Mouse (Mus musculus): ENCODE results near the gene Vmn2r85. TPM values are rescaled to one million over a fixed set of nuclear protein-coding genes. Genes with fewer than 3 reads are reported as not detected.

The Vmn2r85 gene
- polyA plus RNA-seq, 1 experiment from 2014 or later = not detected

DNA sequence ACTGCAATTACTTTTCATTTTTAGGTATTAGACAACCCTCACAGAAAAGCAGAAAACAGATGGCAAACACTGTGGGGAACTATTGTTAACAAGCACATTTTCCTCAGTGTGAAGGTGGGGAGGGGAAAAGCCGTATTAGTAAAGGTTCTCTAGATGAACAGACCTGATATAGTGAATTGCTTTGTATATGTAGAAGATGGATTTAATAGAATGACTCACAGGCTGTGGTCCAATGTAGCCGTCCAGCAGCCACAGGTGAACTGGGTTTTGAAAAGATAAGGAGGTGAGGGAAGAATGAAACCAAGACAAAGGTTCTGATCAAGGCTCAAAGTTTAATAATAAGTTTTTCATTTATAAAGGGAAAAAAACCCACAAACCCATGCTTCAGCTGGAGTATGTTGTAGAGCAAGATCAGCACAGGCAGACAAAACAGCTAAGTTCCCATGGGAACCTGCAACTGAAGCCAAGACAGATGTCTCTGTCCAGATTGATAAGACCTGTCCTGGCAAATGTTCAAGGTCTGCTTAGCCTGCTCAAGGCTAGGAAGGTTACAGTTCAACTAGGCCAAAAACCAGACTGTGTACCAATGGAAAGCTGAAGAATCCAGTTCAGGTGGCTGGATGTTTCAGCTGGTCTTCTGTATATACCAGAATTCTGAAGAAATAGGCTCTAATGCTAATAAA lies 56.9 kb downstream of the Vmn2r85 start:
- Histone ChIP-seq H3K4me3 (no peak overlapping the region), H3K27ac (replicated peaks) (no peak overlapping the region), H3K9me3 (no peaks in the 10 kb centered on the region), H3K27me3 (replicated peaks) (no peaks in the 10 kb centered on the region), H3K4me1 (no peaks in the 10 kb centered on the region), H3K9ac (no peak overlapping the region), H3K36me3 (no peaks in the 10 kb centered on the region), H3K4me2 (no peak overlapping the region)
- ATAC-seq (ENCODE audit: extremely low read depth, insufficient number of reproducible peaks, low FRiP score, low TSS enrichment) = no peak
- 69% methylated on average over 2 of the region's 2 CpGs for WGBS

DNA sequence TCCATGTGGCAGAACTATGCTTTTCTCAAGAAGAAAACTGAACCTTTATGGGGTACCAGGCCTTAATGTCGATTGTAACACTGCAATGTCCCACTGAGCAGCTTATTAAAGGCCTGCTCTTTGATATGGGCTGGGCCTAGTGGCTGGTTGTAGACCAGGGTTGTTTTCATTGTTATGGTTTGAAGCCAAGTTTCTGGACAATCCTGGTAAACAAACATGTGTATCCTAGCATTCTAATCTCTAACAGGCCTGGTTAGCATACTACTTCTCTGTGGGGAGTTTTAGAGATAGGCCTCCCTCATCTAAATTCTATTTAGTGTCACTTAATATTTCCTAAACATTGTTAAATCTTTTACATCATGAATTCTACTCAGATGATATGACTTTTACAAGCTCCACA lies 57.9 kb downstream of the Vmn2r85 start:
- ATAC-seq (ENCODE audit: extremely low read depth, insufficient number of reproducible peaks, low FRiP score, low TSS enrichment) = no peak
- Histone ChIP-seq H3K9ac (no peak overlapping the region), H3K4me2 (no peak overlapping the region), H3K9me3 (no peaks in the 10 kb centered on the region), H3K4me3 (no peak overlapping the region), H3K27me3 (replicated peaks) (no peaks in the 10 kb centered on the region), H3K27ac (replicated peaks) (no peak overlapping the region), H3K36me3 (no peaks in the 10 kb centered on the region), H3K4me1 (no peaks in the 10 kb centered on the region)
- 50% methylated on average over 1 of the region's 1 CpGs for WGBS

DNA sequence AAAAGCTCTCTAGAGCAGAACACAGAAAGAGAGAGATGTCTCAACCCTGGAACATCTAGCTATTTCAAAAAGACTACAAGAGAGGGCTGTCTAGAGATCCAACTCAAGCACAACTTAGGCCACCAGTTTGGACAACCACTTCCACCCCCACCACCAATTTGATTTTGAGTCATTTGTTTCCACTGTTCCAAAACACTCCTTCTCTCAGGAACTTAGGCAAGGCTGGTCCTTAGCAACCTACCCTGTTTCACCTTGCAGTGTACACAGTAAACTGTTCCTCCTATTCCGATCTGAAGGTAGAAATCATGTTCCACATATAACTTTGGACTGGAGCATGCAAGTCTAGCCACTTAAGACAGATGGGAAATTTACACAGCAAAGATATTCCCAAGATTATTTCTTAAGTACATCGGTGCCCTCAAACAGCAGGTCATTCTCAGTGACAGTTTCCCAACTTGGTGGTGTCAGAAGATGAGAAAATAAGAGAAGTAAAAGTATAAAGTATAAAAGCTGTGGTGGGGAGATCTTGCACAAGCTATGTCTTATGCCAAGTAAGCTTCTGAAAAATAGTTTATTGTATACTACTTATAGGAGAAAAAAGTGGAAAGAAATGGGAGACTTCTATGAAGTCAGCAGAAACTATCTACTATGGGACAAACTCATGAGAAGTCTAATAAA lies 59.4 kb downstream of the Vmn2r85 start:
- no peak overlapping the region for H3K4me2 ChIP-seq
- no peaks in the 10 kb centered on the region for H3K27me3 ChIP-seq (replicated peaks)
- no peak for ATAC-seq (ENCODE audit: extremely low read depth, insufficient number of reproducible peaks, low FRiP score, low TSS enrichment)
- H3K36me3 ChIP-seq = no peaks in the 10 kb centered on the region
- H3K9ac ChIP-seq = no peak overlapping the region
- no peak overlapping the region for H3K27ac ChIP-seq (replicated peaks)
- H3K4me3 ChIP-seq = no peak overlapping the region
- no peaks in the 10 kb centered on the region for H3K4me1 ChIP-seq
- H3K9me3 ChIP-seq = no peaks in the 10 kb centered on the region
- 76% methylated on average over 2 of the region's 2 CpGs for WGBS

DNA sequence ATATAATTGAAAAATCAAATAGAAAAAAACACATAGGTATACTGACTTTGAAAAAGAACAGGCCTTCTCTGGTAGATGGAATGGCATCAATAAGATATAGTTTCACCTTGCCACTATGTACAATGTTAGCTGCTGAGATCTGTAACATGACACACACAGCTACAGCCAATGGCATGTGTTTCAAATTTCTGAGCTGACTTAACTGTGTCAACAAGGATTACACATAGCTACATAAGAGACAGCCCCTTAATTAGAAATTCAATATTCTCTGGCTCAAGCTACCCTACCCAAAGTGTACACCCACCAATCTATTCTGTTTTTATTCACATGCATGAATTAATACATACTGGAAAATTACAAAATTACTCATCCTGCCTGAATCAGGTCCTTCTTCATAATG lies 61.1 kb downstream of the Vmn2r85 start:
- no peak overlapping the region for H3K4me2 ChIP-seq
- H3K9ac ChIP-seq = no peak overlapping the region
- H3K27ac ChIP-seq (replicated peaks) = no peak overlapping the region
- no peak for ATAC-seq (ENCODE audit: extremely low read depth, insufficient number of reproducible peaks, low FRiP score, low TSS enrichment)
- H3K4me3 ChIP-seq = no peak overlapping the region
- no peaks in the 10 kb centered on the region for H3K27me3 ChIP-seq (replicated peaks)
- no peaks in the 10 kb centered on the region for H3K4me1 ChIP-seq
- H3K9me3 ChIP-seq = no peaks in the 10 kb centered on the region
- no peaks in the 10 kb centered on the region for H3K36me3 ChIP-seq

DNA sequence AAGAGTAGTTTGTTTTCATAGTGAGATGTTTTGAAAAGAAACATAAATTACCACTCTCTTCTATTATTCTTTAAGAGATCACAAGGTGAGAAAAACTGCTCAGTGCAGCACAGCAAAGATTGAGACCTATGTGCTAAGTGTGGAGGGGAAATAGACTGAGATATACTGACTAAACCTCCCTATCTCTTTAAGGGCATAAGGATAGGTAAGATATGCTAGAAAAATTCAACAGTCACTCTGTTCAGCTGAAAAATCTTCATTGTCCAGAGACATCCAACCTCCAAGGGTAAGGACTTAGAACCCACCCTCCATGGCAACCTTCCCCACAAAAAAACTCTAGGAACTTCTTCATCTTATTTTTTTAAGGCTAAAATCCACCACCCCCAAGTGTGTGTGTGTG lies 64.7 kb downstream of the Vmn2r85 start:
- Histone ChIP-seq H3K27ac (replicated peaks) (no peak overlapping the region), H3K4me3 (no peak overlapping the region), H3K27me3 (replicated peaks) (no peaks in the 10 kb centered on the region), H3K36me3 (no peaks in the 10 kb centered on the region), H3K4me2 (no peak overlapping the region), H3K9me3 (no peaks in the 10 kb centered on the region), H3K4me1 (no peaks in the 10 kb centered on the region), H3K9ac (no peak overlapping the region)
- no peak for ATAC-seq (ENCODE audit: extremely low read depth, insufficient number of reproducible peaks, low FRiP score, low TSS enrichment)

Other genes starting within 250 kb of the Vmn2r85 start
- not detected in 2 replicates for gene Olfr826, start 245.5 kb downstream of the Vmn2r85 start, polyA plus RNA-seq (2015; fragmentation: Nextera tagmentation; extraction: Ambion mirVana)
- gene Olfr827, start 215.3 kb downstream of the Vmn2r85 start, polyA plus RNA-seq (2015; fragmentation: Nextera tagmentation; extraction: Ambion mirVana) = not detected in 2 replicates
- gene Neurod4, start 149.5 kb downstream of the Vmn2r85 start, polyA plus RNA-seq (2015; fragmentation: Nextera tagmentation; extraction: Ambion mirVana) = not detected in 2 replicates
- gene Tespa1, start 106.8 kb downstream of the Vmn2r85 start, polyA plus RNA-seq (2015; fragmentation: Nextera tagmentation; extraction: Ambion mirVana) = 0.28 and 0.34 TPM in 2 replicates
- gene Vmn2r84, start 35.4 kb downstream of the Vmn2r85 start, polyA plus RNA-seq (2015; fragmentation: Nextera tagmentation; extraction: Ambion mirVana) = not detected in 2 replicates
- gene Vmn2r86, start 26.3 kb upstream of the Vmn2r85 start, polyA plus RNA-seq (2015; fragmentation: Nextera tagmentation; extraction: Ambion mirVana) = not detected in 2 replicates
- gene Vmn2r87, start 67.7 kb upstream of the Vmn2r85 start, polyA plus RNA-seq (2015; fragmentation: Nextera tagmentation; extraction: Ambion mirVana) = not detected in 2 replicates